In the genomic region with DNA sequence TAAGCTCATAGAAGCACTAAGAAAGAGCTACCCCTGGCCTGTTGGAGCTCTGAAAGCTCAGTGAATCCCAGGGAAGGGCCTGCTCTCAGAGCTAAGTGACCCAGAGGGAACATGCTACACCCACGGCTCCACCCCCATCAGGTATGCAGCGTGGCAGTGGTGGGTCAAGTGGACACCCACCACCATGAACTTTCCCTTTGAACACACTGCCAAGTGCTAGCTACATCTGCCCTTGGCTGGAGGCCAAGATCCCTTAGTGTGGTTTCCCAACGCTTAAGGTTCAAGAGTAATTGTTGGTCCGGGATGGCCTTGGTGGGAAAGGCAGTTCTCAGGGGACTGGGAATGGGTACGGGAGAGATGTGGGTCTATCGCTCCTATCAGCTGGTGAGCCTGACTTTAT, we compare ENCODE assay signal across 11 mouse cellular contexts. TPM values are rescaled to one million over a fixed set of nuclear protein-coding genes. Genes with fewer than 3 reads are reported as not detected.
DNase-seq lines count a peak whose midpoint lies in the region; ATAC-seq and TF ChIP-seq lines count a peak whose summit lies in the region.
"Had no signal": no experiment of that assay in that cellular context is flagged by ENCODE, and none has a peak within 500 bp of the region (broad histone marks: within the 10 kb centered on the region; RNA-seq: fewer than 3 reads in every experiment).

No protein-coding gene starts in this region.

- intact Hi-C loops in left cerebral cortex, postnatal 25 days (cut with DNase I), result loop anchor here (5.0 kb wide), 1 partner anchor 76 kb away; no protein-coding TSS in a partner anchor

- H3K4me1 ChIP-seq in heart, embryonic 12.5 days (replicated peaks), result peaks cover 33% of the 10 kb centered on the region
- H3K4me1 ChIP-seq in liver, adult 2 months (ENCODE audit: control insufficient read depth, insufficient read depth, low read length), result peaks cover 26% of the 10 kb centered on the region
- peaks cover 13% of the 10 kb centered on the region; the same call in 1 of the 2 replicates for H3K4me1 ChIP-seq in liver, embryonic 12.5 days

- no peak overlapping the region for H3K4me3 ChIP-seq in heart, embryonic 12.5 days
- no peak overlapping the region for H3K4me3 ChIP-seq in liver, adult 2 months (ENCODE audit: insufficient read depth, low read depth, low read length)
- H3K4me3 ChIP-seq in liver, embryonic 12.5 days, result no peak overlapping the region
- H3K4me3 ChIP-seq: midbrain, embryonic 12.5 days had no signal

- TF ChIP-seq POLR2A in liver, adult 2 months (IDR thresholded peaks at IDR 0.05; ENCODE audit: extremely low read depth, insufficient read depth, low read length), result no peak

- TF ChIP-seq CTCF in liver, adult 2 months (IDR thresholded peaks at IDR 0.05; ENCODE audit: low read depth, low read length), result no peak

- peak overlapping the region; percentile 41; the same call in 1 of the 2 replicates for H3K9ac ChIP-seq in heart, embryonic 12.5 days
- no peak overlapping the region for H3K9ac ChIP-seq in liver, adult 2 months (ENCODE audit: low read depth, low read length)
- H3K9ac ChIP-seq in liver, embryonic 12.5 days, result no peak overlapping the region
- H3K9ac ChIP-seq: forebrain, postnatal 0 days; midbrain, embryonic 12.5 days had no signal

- 0 out of 2 replicates have a peak, but pooled peaks cover 6% of the 10 kb centered on the region for H3K27me3 ChIP-seq in heart, embryonic 12.5 days (replicated peaks)
- H3K27me3 ChIP-seq in liver, adult 2 months (ENCODE audit: control insufficient read depth, insufficient read depth, low read length), result no peaks in the 10 kb centered on the region
- 0 out of 2 replicates have a peak, but pooled peaks cover 6% of the 10 kb centered on the region for H3K27me3 ChIP-seq in liver, embryonic 12.5 days (replicated peaks)
- H3K27me3 ChIP-seq: midbrain, embryonic 12.5 days had no signal

- H3K27ac ChIP-seq in heart, embryonic 12.5 days (ENCODE audit: poor library complexity, severe bottlenecking), result no peak overlapping the region
- no peak overlapping the region for H3K27ac ChIP-seq in liver, adult 2 months (replicated peaks; ENCODE audit: insufficient read depth, low read depth, low read length)
- no peak overlapping the region for H3K27ac ChIP-seq in liver, embryonic 12.5 days
- H3K27ac ChIP-seq: midbrain, embryonic 12.5 days had no signal

- no peaks in the 10 kb centered on the region for H3K79me2 ChIP-seq in liver, adult 2 months (ENCODE audit: control insufficient read depth, insufficient read depth, low read length)

- no peak for ATAC-seq in heart, embryonic 12.5 days (ENCODE audit: insufficient number of reproducible peaks, low FRiP score)
- ATAC-seq in liver, embryonic 12.5 days, result no peak
- ATAC-seq in megakaryocyte progenitor cell, adult 5-6 weeks (replicated peaks; ENCODE audit: poor library complexity), result no peak
- ATAC-seq: forebrain, postnatal 0 days had no signal

- no peaks in the 10 kb centered on the region for H3K9me3 ChIP-seq in heart, embryonic 12.5 days (replicated peaks)
- no peaks in the 10 kb centered on the region for H3K9me3 ChIP-seq in liver, embryonic 12.5 days (replicated peaks)
- H3K9me3 ChIP-seq: midbrain, embryonic 12.5 days had no signal

- no peak for DNase-seq in heart, adult 18-20 months
- DNase-seq in liver, adult 2 months (ENCODE audit: extremely low read depth, low read depth, low spot score), result peak; percentile 79
- DNase-seq in adrenal gland, adult (ENCODE audit: inconsistent age in 2 of 2, low spot score in 1 of 2), result peak; percentile 74 to 92
- DNase-seq in lung, postnatal 10 days, result peak; percentile 64
- no peak for DNase-seq in left cerebral cortex, postnatal 25 days (ENCODE audit: low spot score in 2 of 2)
- DNase-seq: B cell, adult 2 months; forebrain, postnatal 0 days had no signal

- no peaks in the 10 kb centered on the region for H3K36me3 ChIP-seq in heart, embryonic 12.5 days
- no peaks in the 10 kb centered on the region for H3K36me3 ChIP-seq in liver, adult 2 months (ENCODE audit: control insufficient read depth, insufficient read depth, low read length)
- no peaks in the 10 kb centered on the region for H3K36me3 ChIP-seq in liver, embryonic 12.5 days
- H3K36me3 ChIP-seq: midbrain, embryonic 12.5 days had no signal

- WGBS in heart, embryonic 12.5 days, result 33% methylated on average over 6 of the region's 6 CpGs
- 23% methylated on average over 6 of the region's 6 CpGs for WGBS in liver, adult 2 months
- 66% methylated on average over 6 of the region's 6 CpGs for WGBS in liver, embryonic 12.5 days (ENCODE audit: insufficient replicate concordance)

- H3K4me2 ChIP-seq in heart, embryonic 12.5 days, result no peak overlapping the region
- no peak overlapping the region for H3K4me2 ChIP-seq in liver, embryonic 12.5 days
- H3K4me2 ChIP-seq: midbrain, embryonic 12.5 days had no signal

RNA-seq across cellular contexts. Expression of a gene that starts 39.9 kb away (rescaled TPM):
- polyA plus RNA-seq in heart, embryonic 12.5 days (2016; fragmentation: Nextera tagmentation; extraction: Ambion mirVana), result 7.4 and 7.5 TPM in 2 replicates
- 10 to 100 TPM; 54.9 to 56.9 TPM for total RNA-seq in heart, adult 18-20 months (2021)
- 4.6 and 5.5 TPM in 2 replicates for total RNA-seq in liver, adult 2 months (2014; rRNA removed)
- polyA plus RNA-seq in liver, adult 2 months (2012; rRNA removed), result 8.5 and 9.5 TPM in 2 replicates
- 1.8 and 2.0 TPM in 2 replicates for polyA plus RNA-seq in liver, embryonic 12.5 days (2016; fragmentation: Nextera tagmentation; extraction: Ambion mirVana)
- 10 to 100 TPM; 32.1 to 40.9 TPM for total RNA-seq in left cerebral cortex, postnatal 25 days (2021)
- total RNA-seq in megakaryocyte progenitor cell, adult 5-6 weeks (2015), result 1.9 and 2.1 TPM in 2 replicates
- total RNA-seq in megakaryocyte progenitor cell, adult 5-6 weeks (2017), result 2.1 and 3.0 TPM in 2 replicates

RNA-seq across cellular contexts. Expression of a gene that starts 40.0 kb away (rescaled TPM):
- 3.1 and 3.7 TPM in 2 replicates for polyA plus RNA-seq in heart, embryonic 12.5 days (2016; fragmentation: Nextera tagmentation; extraction: Ambion mirVana)
- under 1 TPM; 0.17 to 0.21 TPM for total RNA-seq in heart, adult 18-20 months (2021)
- 0.07 and 0.09 TPM in 2 replicates for total RNA-seq in liver, adult 2 months (2014; rRNA removed)
- 0.04 TPM in 1 of 2 replicates, not detected in the other for polyA plus RNA-seq in liver, adult 2 months (2012; rRNA removed)
- 1.8 and 2.4 TPM in 2 replicates for polyA plus RNA-seq in liver, embryonic 12.5 days (2016; fragmentation: Nextera tagmentation; extraction: Ambion mirVana)
- 1 to 10 TPM in 1 of 2 experiments, under 1 TPM in 1; 0.98 to 1.4 TPM for total RNA-seq in left cerebral cortex, postnatal 25 days (2021)
- 4.4 and 4.9 TPM in 2 replicates for total RNA-seq in megakaryocyte progenitor cell, adult 5-6 weeks (2015)
- 11.2 and 14.3 TPM in 2 replicates for total RNA-seq in megakaryocyte progenitor cell, adult 5-6 weeks (2017)

Comparison
In these comparisons a context has a peak if more than half of its experiments do, and no peak if none do; other contexts are left out.
1. DNase-seq: peak in liver, adult 2 months (single experiment), adrenal gland, adult (2 of 2) and lung, postnatal 10 days (single experiment); none in heart, adult 18-20 months (0 of 2) and left cerebral cortex, postnatal 25 days (0 of 2).